Comparison of ENCODE assay signal across 24 mouse cellular contexts in genomic region chr12:16277144-16277543, GRCm38 (mm10).
DNase-seq lines count a peak whose midpoint lies in the region; ATAC-seq and TF ChIP-seq lines count a peak whose summit lies in the region.
"Had no signal": no experiment of that assay in that cellular context is flagged by ENCODE, and none has a peak within 500 bp of the region (broad histone marks: within the 10 kb centered on the region; RNA-seq: fewer than 3 reads in every experiment).

No protein-coding gene starts in this region.

- TF ChIP-seq CTCF in forebrain, postnatal 0 days (IDR thresholded peaks at IDR 0.05; ENCODE audit: low read depth) = no peak
- no peak for TF ChIP-seq CTCF in brain, embryonic 14.5 days (IDR thresholded peaks at IDR 0.05; ENCODE audit: borderline replicate concordance, extremely low read depth, insufficient read depth, insufficient read length)

- no peak for DNase-seq in forebrain, postnatal 0 days
- no peak for DNase-seq in hindbrain, embryonic 14.5 days (ENCODE audit: low spot score)
- DNase-seq in brain, embryonic 14.5 days (ENCODE audit: low read depth) = peak; percentile 38
- DNase-seq in embryonic facial prominence, embryonic 10.5 days (ENCODE audit: low spot score) = no peak
- no peak for DNase-seq in gastrocnemius, postnatal 4 days (ENCODE audit: low spot score in 2 of 2)
- DNase-seq: adrenal gland, adult 8-10 months; cerebellum, adult 18-20 months; gastrocnemius, postnatal 14 days; kidney, postnatal 36 days; layer of hippocampus, postnatal 36 days; lung, adult 18-20 months; lung, postnatal 10 days; thymus, adult 2 months had no signal

- H3K27ac ChIP-seq in forebrain, postnatal 0 days (ENCODE audit: low read depth, low read length) = no peak overlapping the region
- H3K27ac ChIP-seq in forebrain, embryonic 13.5 days = no peak overlapping the region
- peak overlapping the region; percentile 30; the same call in 1 of the 2 replicates for H3K27ac ChIP-seq in hindbrain, embryonic 12.5 days
- no peak overlapping the region for H3K27ac ChIP-seq in hindbrain, embryonic 14.5 days
- H3K27ac ChIP-seq in midbrain, embryonic 16.5 days (ENCODE audit: low read length) = no peak overlapping the region
- H3K27ac ChIP-seq in embryonic facial prominence, embryonic 10.5 days (replicated peaks) = no peak overlapping the region
- H3K27ac ChIP-seq: embryonic facial prominence, embryonic 15.5 days; forebrain, embryonic 15.5 days; kidney, embryonic 15.5 days; limb, embryonic 13.5 days; liver, embryonic 12.5 days; midbrain, embryonic 12.5 days had no signal

- TF ChIP-seq POLR2A in brain, embryonic 14.5 days (IDR thresholded peaks at IDR 0.05; ENCODE audit: borderline replicate concordance, extremely low read depth, insufficient read depth, insufficient read length, poor library complexity, severe bottlenecking) = no peak

- H3K9ac ChIP-seq in forebrain, postnatal 0 days = no peak overlapping the region
- H3K9ac ChIP-seq in forebrain, embryonic 13.5 days = no peak overlapping the region
- H3K9ac ChIP-seq in hindbrain, embryonic 12.5 days = no peak overlapping the region
- H3K9ac ChIP-seq in hindbrain, embryonic 14.5 days = no peak overlapping the region
- H3K9ac ChIP-seq in midbrain, embryonic 16.5 days (ENCODE audit: low read depth, low read length) = no peak overlapping the region
- H3K9ac ChIP-seq: embryonic facial prominence, embryonic 15.5 days; forebrain, embryonic 15.5 days; kidney, embryonic 15.5 days; limb, embryonic 13.5 days; liver, embryonic 12.5 days; midbrain, embryonic 12.5 days had no signal

- H3K36me3 ChIP-seq in forebrain, postnatal 0 days (ENCODE audit: insufficient read depth) = no peaks in the 10 kb centered on the region
- H3K36me3 ChIP-seq in forebrain, embryonic 13.5 days (ENCODE audit: poor library complexity, severe bottlenecking) = no peaks in the 10 kb centered on the region
- no peaks in the 10 kb centered on the region for H3K36me3 ChIP-seq in hindbrain, embryonic 12.5 days
- no peaks in the 10 kb centered on the region for H3K36me3 ChIP-seq in hindbrain, embryonic 14.5 days (replicated peaks; ENCODE audit: control insufficient read depth, insufficient read depth)
- H3K36me3 ChIP-seq in midbrain, embryonic 16.5 days (ENCODE audit: control insufficient read depth, insufficient read depth, low read length) = no peaks in the 10 kb centered on the region
- H3K36me3 ChIP-seq in embryonic facial prominence, embryonic 10.5 days (replicated peaks) = no peaks in the 10 kb centered on the region
- H3K36me3 ChIP-seq: embryonic facial prominence, embryonic 15.5 days; forebrain, embryonic 15.5 days; kidney, embryonic 15.5 days; limb, embryonic 13.5 days; liver, embryonic 12.5 days; midbrain, embryonic 12.5 days had no signal

- H3K9me3 ChIP-seq in forebrain, postnatal 0 days (ENCODE audit: low read length) = no peaks in the 10 kb centered on the region
- no peaks in the 10 kb centered on the region for H3K9me3 ChIP-seq in forebrain, embryonic 13.5 days (replicated peaks)
- H3K9me3 ChIP-seq in hindbrain, embryonic 12.5 days (replicated peaks) = no peaks in the 10 kb centered on the region
- no peaks in the 10 kb centered on the region for H3K9me3 ChIP-seq in hindbrain, embryonic 14.5 days (ENCODE audit: control insufficient read depth, low read length)
- H3K9me3 ChIP-seq in midbrain, embryonic 16.5 days (replicated peaks; ENCODE audit: control insufficient read depth, low read length, poor library complexity, severe bottlenecking) = no peaks in the 10 kb centered on the region
- no peaks in the 10 kb centered on the region for H3K9me3 ChIP-seq in embryonic facial prominence, embryonic 10.5 days
- H3K9me3 ChIP-seq: embryonic facial prominence, embryonic 15.5 days; forebrain, embryonic 15.5 days; kidney, embryonic 15.5 days; limb, embryonic 13.5 days; liver, embryonic 12.5 days; midbrain, embryonic 12.5 days had no signal

- H3K4me3 ChIP-seq in forebrain, postnatal 0 days (ENCODE audit: low read depth, low read length) = no peak overlapping the region
- no peak overlapping the region for H3K4me3 ChIP-seq in forebrain, embryonic 13.5 days
- H3K4me3 ChIP-seq in hindbrain, embryonic 12.5 days = no peak overlapping the region
- no peak overlapping the region for H3K4me3 ChIP-seq in hindbrain, embryonic 14.5 days (replicated peaks; ENCODE audit: low read length)
- H3K4me3 ChIP-seq in midbrain, embryonic 16.5 days (ENCODE audit: low read depth, low read length) = no peak overlapping the region
- H3K4me3 ChIP-seq in embryonic facial prominence, embryonic 10.5 days = no peak overlapping the region
- H3K4me3 ChIP-seq: embryonic facial prominence, embryonic 15.5 days; forebrain, embryonic 15.5 days; kidney, embryonic 15.5 days; limb, embryonic 13.5 days; liver, embryonic 12.5 days; midbrain, embryonic 12.5 days had no signal

- peak; percentile 40 for ATAC-seq in forebrain, postnatal 0 days
- no peak for ATAC-seq in forebrain, embryonic 13.5 days
- ATAC-seq in hindbrain, embryonic 12.5 days (ENCODE audit: low FRiP score) = peak; percentile 41; the same call in 1 of the 2 replicates
- ATAC-seq in hindbrain, embryonic 14.5 days (ENCODE audit: low FRiP score) = no peak
- 0 out of 2 replicates have a peak, but pooled peaks have one; percentile 62 for ATAC-seq in midbrain, embryonic 16.5 days
- ATAC-seq: forebrain, embryonic 15.5 days; intestine, postnatal 0 days; liver, embryonic 12.5 days; Patski had no signal

- H3K4me1 ChIP-seq in forebrain, postnatal 0 days (ENCODE audit: insufficient read depth) = no peaks in the 10 kb centered on the region
- 0 out of 2 replicates have a peak, but pooled peaks cover 11% of the 10 kb centered on the region for H3K4me1 ChIP-seq in forebrain, embryonic 13.5 days
- H3K4me1 ChIP-seq in hindbrain, embryonic 12.5 days = peaks cover 14% of the 10 kb centered on the region
- H3K4me1 ChIP-seq in hindbrain, embryonic 14.5 days (replicated peaks; ENCODE audit: control insufficient read depth, insufficient read depth, low read length) = no peaks in the 10 kb centered on the region
- H3K4me1 ChIP-seq in midbrain, embryonic 16.5 days (ENCODE audit: control insufficient read depth, insufficient read depth, low read length) = peaks cover 9% of the 10 kb centered on the region
- peaks cover 7% of the 10 kb centered on the region; the same call in 1 of the 2 replicates for H3K4me1 ChIP-seq in embryonic facial prominence, embryonic 10.5 days
- H3K4me1 ChIP-seq: embryonic facial prominence, embryonic 15.5 days; kidney, embryonic 15.5 days; limb, embryonic 13.5 days; liver, embryonic 12.5 days had no signal

- H3K4me2 ChIP-seq in forebrain, postnatal 0 days (ENCODE audit: low read depth) = no peak overlapping the region
- no peak overlapping the region for H3K4me2 ChIP-seq in forebrain, embryonic 13.5 days
- no peak overlapping the region for H3K4me2 ChIP-seq in hindbrain, embryonic 12.5 days (replicated peaks)
- H3K4me2 ChIP-seq in hindbrain, embryonic 14.5 days (replicated peaks) = no peak overlapping the region
- no peak overlapping the region for H3K4me2 ChIP-seq in midbrain, embryonic 16.5 days (ENCODE audit: low read length)
- H3K4me2 ChIP-seq: embryonic facial prominence, embryonic 15.5 days; forebrain, embryonic 15.5 days; kidney, embryonic 15.5 days; limb, embryonic 13.5 days; liver, embryonic 12.5 days; midbrain, embryonic 12.5 days had no signal

- 64% methylated on average over 2 of the region's 2 CpGs for WGBS in forebrain, postnatal 0 days
- WGBS in forebrain, embryonic 13.5 days = 63% methylated on average over 2 of the region's 2 CpGs
- 47% methylated on average over 2 of the region's 2 CpGs for WGBS in hindbrain, embryonic 12.5 days
- WGBS in hindbrain, embryonic 14.5 days = 35% methylated on average over 2 of the region's 2 CpGs
- 47% methylated on average over 2 of the region's 2 CpGs for WGBS in midbrain, embryonic 16.5 days
- WGBS in embryonic facial prominence, embryonic 10.5 days = 78% methylated on average over 2 of the region's 2 CpGs

- no peaks in the 10 kb centered on the region for H3K27me3 ChIP-seq in forebrain, postnatal 0 days (ENCODE audit: insufficient read depth, low read length)
- no peaks in the 10 kb centered on the region for H3K27me3 ChIP-seq in forebrain, embryonic 13.5 days
- no peaks in the 10 kb centered on the region for H3K27me3 ChIP-seq in hindbrain, embryonic 12.5 days
- no peaks in the 10 kb centered on the region for H3K27me3 ChIP-seq in hindbrain, embryonic 14.5 days (ENCODE audit: control insufficient read depth, insufficient read depth, low read length)
- H3K27me3 ChIP-seq in midbrain, embryonic 16.5 days (ENCODE audit: control insufficient read depth, insufficient read depth, low read depth, low read length) = no peaks in the 10 kb centered on the region
- H3K27me3 ChIP-seq in embryonic facial prominence, embryonic 10.5 days (replicated peaks; ENCODE audit: low read depth, poor library complexity, severe bottlenecking) = no peaks in the 10 kb centered on the region
- H3K27me3 ChIP-seq: embryonic facial prominence, embryonic 15.5 days; forebrain, embryonic 15.5 days; kidney, embryonic 15.5 days; limb, embryonic 13.5 days; liver, embryonic 12.5 days; midbrain, embryonic 12.5 days; Patski had no signal

Comparison
In these comparisons a context has a peak if more than half of its experiments do, and no peak if none do; other contexts are left out.
1. ATAC-seq: peak in forebrain, postnatal 0 days (single experiment), hindbrain, embryonic 12.5 days (single experiment) and midbrain, embryonic 16.5 days (single experiment); none in forebrain, embryonic 13.5 days (single experiment) and hindbrain, embryonic 14.5 days (single experiment).